Mouse (Mus musculus) liver, adult 2 months (tissue): ENCODE results near the gene Actr5. TPM values are rescaled to one million over a fixed set of nuclear protein-coding genes. Genes with fewer than 3 reads are reported as not detected.

ENCODE experiments used
- DNase-seq: peaks from one replicate; pipeline ENCODE4 v3.0.0-alpha.2; 2011; ENCODE audit warnings: low read depth, low spot score; ENCODE audit errors: extremely low read depth
- H3K27ac ChIP-seq: fragments of 200-500 bp; replicated peaks from 2 replicates; pipeline ENCODE4 v1.5.1; 2012; ENCODE audit warnings: low read depth, mild to moderate bottlenecking, control low read depth, inconsistent platforms, low read length; ENCODE audit not compliant: insufficient read depth
- H3K27me3 ChIP-seq: fragments of 200-500 bp; 2 replicates; pipeline ENCODE4 v1.6.1; 2012; ENCODE audit warnings: mild to moderate bottlenecking, moderate library complexity, low read length, inconsistent platforms; ENCODE audit not compliant: control insufficient read depth, insufficient read depth
- H3K36me3 ChIP-seq: fragments of 200-500 bp; 2 replicates; pipeline ENCODE4 v1.6.1; 2012; ENCODE audit warnings: low read length, inconsistent platforms; ENCODE audit not compliant: control insufficient read depth, insufficient read depth
- H3K4me1 ChIP-seq: fragments of 200-500 bp; 2 replicates; pipeline ENCODE4 v1.6.1; 2011; ENCODE audit warnings: low read length; ENCODE audit not compliant: control insufficient read depth, insufficient read depth
- H3K4me3 ChIP-seq: fragments of 200-500 bp; 2 replicates; pipeline ENCODE4 v1.5.1; 2011; ENCODE audit warnings: low read depth, mild to moderate bottlenecking, control low read depth, low read length, moderate library complexity; ENCODE audit not compliant: insufficient read depth
- H3K79me2 ChIP-seq: fragments of 200-500 bp; 2 replicates; pipeline ENCODE4 v1.6.1; 2012; ENCODE audit warnings: inconsistent platforms, mild to moderate bottlenecking, low read length, moderate library complexity; ENCODE audit not compliant: control insufficient read depth, insufficient read depth
- H3K9ac ChIP-seq: fragments of 200-500 bp; 2 replicates; pipeline ENCODE4 v1.6.1; 2012; ENCODE audit warnings: low read depth, mild to moderate bottlenecking, control low read depth, inconsistent platforms, low read length
- CTCF ChIP-seq: fragments of 200-500 bp; IDR thresholded peaks from 2 replicates; pipeline ENCODE4 v1.5.1; 2011; ENCODE audit warnings: low read depth, low read length, control low read depth
- POLR2A ChIP-seq: fragments of 200-500 bp; IDR thresholded peaks from 2 replicates; pipeline ENCODE4 v1.6.1; 2011; ENCODE audit warnings: low read length, control low read depth; ENCODE audit not compliant: insufficient read depth; ENCODE audit errors: extremely low read depth
- WGBS: fragments of 180-500 bp; shearing (Covaris S2); methylation state at CpG from one replicate; pipeline ENCODE4 v1.1.7; 2018; 5-methylcytosine and 5-hydroxymethylcytosine counted together
- polyA plus RNA-seq: library from polyadenylated mRNA; depleted of rRNA; stranded (reverse); fragments of >200 nt; gene quantifications from 2 replicates; pipeline ENCODE4 v1.2.3, GENCODE M21; 2012; rRNA removed
- total RNA-seq: library from RNA; depleted of rRNA; stranded (reverse); fragments of >200 nt; gene quantifications from 2 replicates; pipeline ENCODE4 v1.2.3, GENCODE M21; 2014; rRNA removed

Gene Actr5
- total RNA-seq: 6.3 and 6.9 TPM in 2 replicates
- 3.4 and 4.6 TPM in 2 replicates for polyA plus RNA-seq

DNA sequence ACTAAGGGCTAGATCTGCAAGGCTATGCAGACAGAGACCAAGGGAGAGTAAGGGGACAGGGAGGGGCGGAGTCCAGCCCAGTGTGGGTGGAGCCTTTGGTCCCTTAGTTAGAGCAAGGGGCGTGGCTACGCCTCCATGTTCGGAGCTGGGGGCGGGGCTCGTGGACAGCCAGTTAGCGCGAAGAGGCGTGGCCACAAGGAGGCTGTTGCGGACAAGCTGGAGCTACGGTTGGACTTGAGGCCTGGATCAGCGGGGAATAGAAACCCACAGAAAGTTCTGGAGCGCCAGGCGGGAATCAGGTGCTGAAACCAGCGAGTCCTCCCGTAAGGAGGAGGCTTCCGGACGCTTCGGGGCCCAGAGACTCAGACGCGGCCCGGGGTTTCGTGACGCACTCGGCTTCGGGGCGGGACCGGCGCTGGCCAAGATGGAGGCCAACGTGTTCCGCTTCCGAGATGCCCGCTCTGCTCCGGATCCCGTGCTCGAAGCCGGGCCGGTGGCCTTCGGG, at the start of gene Actr5:
Gene Actr5 (plus strand): TSS at position 171 of the 505 bp plus-strand sequence.
- Histone ChIP-seq H3K79me2 (no peaks in the 10 kb centered on the region), H3K4me3 (peak within 1 kb of the TSS; percentile 90), H3K27ac (peak within 1 kb of the TSS; percentile 78), H3K27me3 (no peaks in the 10 kb centered on the region), H3K9ac (peak within 1 kb of the TSS; percentile 77), H3K36me3 (peaks cover 10% of the 10 kb centered on the region; the same call in 1 of the 2 replicates), H3K4me1 (peaks cover 2% of the 10 kb centered on the region; the same call in 1 of the 2 replicates)
- peak; percentile 34; the same call in 1 of the 2 replicates for TF ChIP-seq POLR2A
- TF ChIP-seq CTCF: no peak
- DNase-seq: peak; percentile 87
- WGBS: under 1% methylated on average over 39 of the region's 39 CpGs

DNA sequence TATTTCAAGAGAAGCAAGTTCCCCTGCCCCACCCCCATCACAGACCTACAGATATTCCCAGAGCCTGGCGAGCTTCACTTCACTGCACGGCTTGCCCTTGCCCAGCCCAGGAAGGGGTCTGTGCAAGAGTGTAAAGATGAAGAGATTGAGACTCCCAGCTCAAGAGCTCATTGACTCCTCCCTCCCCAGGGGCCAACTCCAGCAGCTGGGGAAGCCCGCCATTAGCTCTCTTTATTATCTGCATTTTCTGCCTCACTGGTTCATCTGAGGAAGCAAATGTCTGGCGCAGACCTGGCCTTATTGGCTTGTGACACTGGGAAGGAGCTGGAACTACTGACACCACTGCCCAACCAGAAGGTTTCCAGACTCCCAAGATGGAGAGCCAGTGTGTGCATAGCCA, 44.7 kb upstream of the Actr5 start:
- WGBS: 71% methylated on average over 4 of the region's 4 CpGs
- Histone ChIP-seq H3K4me1 (no peaks in the 10 kb centered on the region), H3K27me3 (no peaks in the 10 kb centered on the region), H3K9ac (no peak overlapping the region), H3K4me3 (no peak overlapping the region), H3K36me3 (no peaks in the 10 kb centered on the region), H3K79me2 (no peaks in the 10 kb centered on the region), H3K27ac (no peak overlapping the region)
- TF ChIP-seq CTCF: no peak
- no peak for TF ChIP-seq POLR2A
- DNase-seq: no peak

GRCm38 (mm10) chr2:158584621-158585358, 39.9 kb upstream of the Actr5 start:
- Histone ChIP-seq H3K4me3 (no peak overlapping the region), H3K9ac (no peak overlapping the region), H3K4me1 (no peaks in the 10 kb centered on the region), H3K36me3 (no peaks in the 10 kb centered on the region), H3K27ac (no peak overlapping the region), H3K27me3 (peaks cover 3% of the 10 kb centered on the region; the same call in 1 of the 2 replicates), H3K79me2 (no peaks in the 10 kb centered on the region)
- no peak for TF ChIP-seq POLR2A
- no peak for TF ChIP-seq CTCF
- DNase-seq: no peak
- WGBS: 7% methylated on average over 12 of the region's 12 CpGs

- Histone ChIP-seq H3K4me3 (no peak overlapping the region), H3K4me1 (no peaks in the 10 kb centered on the region), H3K27ac (no peak overlapping the region), H3K27me3 (peaks cover 3% of the 10 kb centered on the region; the same call in 1 of the 2 replicates), H3K9ac (no peak overlapping the region), H3K79me2 (no peaks in the 10 kb centered on the region), H3K36me3 (no peaks in the 10 kb centered on the region)
- TF ChIP-seq POLR2A (no peak), CTCF (no peak)
- 35% methylated on average over 8 of the region's 8 CpGs for WGBS
- DNase-seq: no peak
Observed at GRCm38 (mm10) chr2:158588524-158589271, 36.0 kb upstream of the Actr5 start.

GRCm38 (mm10) chr2:158590495-158590894, 34.2 kb upstream of the Actr5 start:
- Histone ChIP-seq H3K9ac (no peak overlapping the region), H3K79me2 (no peaks in the 10 kb centered on the region), H3K36me3 (no peaks in the 10 kb centered on the region), H3K27ac (no peak overlapping the region), H3K27me3 (peaks cover 3% of the 10 kb centered on the region; the same call in 1 of the 2 replicates), H3K4me3 (no peak overlapping the region), H3K4me1 (no peaks in the 10 kb centered on the region)
- 61% methylated on average over 3 of the region's 3 CpGs for WGBS
- no peak for DNase-seq
- TF ChIP-seq POLR2A (no peak), CTCF (no peak)
